Mouse (Mus musculus) effector memory CD4-positive, alpha-beta T cell, adult 7 months (primary cell): ENCODE data around the gene Gm17332. TPM values are rescaled to one million over a fixed set of nuclear protein-coding genes. Genes with fewer than 3 reads are reported as not detected.

ENCODE experiments used
- polyA plus RNA-seq: library from polyadenylated mRNA; unstranded; fragments of 100-300 nt; shearing (Covaris generic); gene quantifications from one replicate; pipeline ENCODE4 v1.2.1, GENCODE M21; 2017

Gene Gm17332
- not detected for polyA plus RNA-seq

DNA sequence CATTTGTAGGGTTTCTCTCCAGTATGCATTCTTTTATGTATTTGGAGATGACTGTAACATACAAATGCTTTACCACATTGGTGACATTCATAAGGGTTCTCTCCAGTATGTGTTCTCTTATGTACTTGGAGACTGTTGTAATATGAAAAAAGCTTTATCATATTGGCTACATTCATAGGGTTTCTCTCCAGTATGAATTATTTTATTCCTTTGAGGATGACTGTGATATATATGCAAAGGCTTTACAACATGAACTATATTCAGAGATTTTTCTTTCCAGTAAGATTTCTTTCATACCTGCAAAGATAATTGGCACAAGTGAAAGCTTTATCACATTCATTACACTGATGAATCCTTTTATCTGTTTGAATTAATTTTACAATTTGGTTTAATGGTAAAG, at the start of gene Gm17332:
TSS of gene Gm17332 (minus strand) at position 101 of the 400 bp plus-strand sequence.

Other genes starting within 250 kb of the Gm17332 start
- 7.7 TPM for gene Erlec1, start 228.1 kb downstream of the Gm17332 start, polyA plus RNA-seq
- gene Chac2, start 196.1 kb downstream of the Gm17332 start, polyA plus RNA-seq, result 7.2 TPM
- gene Stc2, start 187.6 kb upstream of the Gm17332 start, polyA plus RNA-seq, result not detected